Mouse (Mus musculus): ENCODE measurements at regions not wholly inside any gene's neighbourhood (a gene's known extent, or its start where the extent isn't known, plus 50 kb on each side); places are given as distances from the start of the nearest gene placed in this dataset.

- TF ChIP-seq CTCF (IDR thresholded peaks at IDR 0.05; ENCODE audit: control insufficient read depth, insufficient read depth, low read length) = no peak
- no peak for TF ChIP-seq POLR2A (IDR thresholded peaks at IDR 0.05; ENCODE audit: borderline replicate concordance, control insufficient read depth, low read depth, low read length)
- Histone ChIP-seq H3K4me3 (replicated peaks; ENCODE audit: control insufficient read depth, low read depth, low read length) (no peak overlapping the region), H3K27ac (ENCODE audit: control insufficient read depth, insufficient read depth, low read depth, low read length, poor library complexity) (no peak overlapping the region), H3K4me1 (ENCODE audit: control insufficient read depth, insufficient read depth, low read length) (no peaks in the 10 kb centered on the region)
- 77% methylated on average over 4 of the region's 4 CpGs for WGBS
Observed at GRCm38 (mm10) chr9:61749201-61749600, 165.1 kb downstream of the Rplp1 start.

DNA sequence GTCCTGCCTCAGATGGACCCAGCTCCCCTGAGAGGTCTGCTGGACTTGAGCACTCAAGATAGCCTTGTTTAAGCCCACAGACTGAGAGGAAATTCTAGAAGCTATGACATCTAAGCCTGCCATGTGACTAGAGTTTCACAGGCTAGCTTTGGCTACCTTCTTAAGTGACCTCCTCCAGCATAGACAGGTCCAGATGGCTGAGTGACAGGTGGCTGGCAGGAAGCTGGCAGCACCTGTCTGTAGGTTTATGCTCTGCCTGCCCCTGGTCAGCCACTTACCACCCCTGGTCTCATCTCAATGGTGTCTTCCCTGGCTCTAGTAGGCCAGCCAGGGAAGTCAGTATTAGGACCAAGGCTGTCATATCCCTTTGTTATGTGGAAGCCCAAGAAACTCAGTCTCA, 165.9 kb downstream of the Rplp1 start:
- TF ChIP-seq POLR2A (IDR thresholded peaks at IDR 0.05; ENCODE audit: borderline replicate concordance, control insufficient read depth, low read depth, low read length) (no peak), CTCF (IDR thresholded peaks at IDR 0.05; ENCODE audit: control insufficient read depth, insufficient read depth, low read length) (no peak)
- Histone ChIP-seq H3K4me1 (ENCODE audit: control insufficient read depth, insufficient read depth, low read length) (no peaks in the 10 kb centered on the region), H3K27ac (ENCODE audit: control insufficient read depth, insufficient read depth, low read depth, low read length, poor library complexity) (no peak overlapping the region), H3K4me3 (replicated peaks; ENCODE audit: control insufficient read depth, low read depth, low read length) (no peak overlapping the region)

DNA sequence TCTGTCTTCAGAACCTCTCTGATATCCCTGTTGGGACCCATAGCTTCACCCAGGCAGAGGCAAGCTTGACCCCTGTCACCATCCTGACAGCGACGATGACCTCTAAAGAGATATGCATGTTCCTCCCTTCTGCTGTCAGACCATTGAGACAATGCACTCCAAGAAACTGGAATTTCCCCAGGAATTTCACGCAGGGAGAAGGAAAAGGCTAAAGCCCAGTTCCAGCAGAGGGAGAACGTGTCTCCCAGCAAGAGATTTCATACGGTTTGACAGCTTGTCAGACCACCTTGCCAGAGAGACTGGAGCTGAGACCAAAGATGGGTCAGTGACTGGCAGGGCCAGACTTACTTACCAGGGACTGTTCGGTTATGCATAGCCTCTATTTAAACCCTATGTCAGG, 167.9 kb downstream of the Rplp1 start:
- no peak overlapping the region for H3K27ac ChIP-seq (ENCODE audit: control insufficient read depth, insufficient read depth, low read depth, low read length, poor library complexity)
- TF ChIP-seq POLR2A (IDR thresholded peaks at IDR 0.05; ENCODE audit: borderline replicate concordance, control insufficient read depth, low read depth, low read length) = no peak
- TF ChIP-seq CTCF (IDR thresholded peaks at IDR 0.05; ENCODE audit: control insufficient read depth, insufficient read depth, low read length) = no peak
- no peak overlapping the region for H3K4me3 ChIP-seq (replicated peaks; ENCODE audit: control insufficient read depth, low read depth, low read length)
- H3K4me1 ChIP-seq (ENCODE audit: control insufficient read depth, insufficient read depth, low read length) = no peaks in the 10 kb centered on the region
- WGBS = 49% methylated on average over 6 of the region's 6 CpGs

DNA sequence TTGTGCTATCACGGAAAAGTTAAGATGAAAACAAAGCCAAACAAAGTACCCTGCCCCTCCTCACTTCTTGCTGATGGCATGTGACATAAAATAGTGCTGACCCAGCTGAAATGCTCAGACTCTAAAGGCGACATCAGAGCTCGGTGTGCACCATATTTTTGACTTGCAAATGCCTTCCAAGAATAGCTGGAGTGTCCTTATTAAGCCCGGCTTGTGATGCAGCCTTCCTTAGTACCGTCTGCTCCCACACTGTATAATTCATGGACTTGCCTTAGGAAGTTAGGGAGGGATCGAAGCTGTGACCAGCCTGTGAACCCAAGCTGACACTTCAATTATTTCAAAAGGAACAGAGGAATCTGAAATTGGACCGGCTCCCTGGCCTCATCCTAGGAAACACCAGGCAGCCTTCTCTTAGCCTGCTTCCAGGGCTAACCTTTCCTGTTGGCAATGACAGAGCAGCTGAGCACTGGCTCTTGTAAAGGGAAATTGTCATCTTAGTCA, 169.0 kb downstream of the Rplp1 start:
- WGBS = 81% methylated on average over 7 of the region's 7 CpGs
- Histone ChIP-seq H3K4me1 (ENCODE audit: control insufficient read depth, insufficient read depth, low read length) (no peaks in the 10 kb centered on the region), H3K27ac (ENCODE audit: control insufficient read depth, insufficient read depth, low read depth, low read length, poor library complexity) (no peak overlapping the region)

GRCm38 (mm10) chr9:61733540-61733939, 180.8 kb downstream of the Rplp1 start:
- no peak for TF ChIP-seq POLR2A (IDR thresholded peaks at IDR 0.05; ENCODE audit: borderline replicate concordance, control insufficient read depth, low read depth, low read length)
- TF ChIP-seq CTCF (IDR thresholded peaks at IDR 0.05; ENCODE audit: control insufficient read depth, insufficient read depth, low read length) = no peak
- peaks cover 2% of the 10 kb centered on the region; the same call in 1 of the 2 replicates for H3K4me1 ChIP-seq (ENCODE audit: control insufficient read depth, insufficient read depth, low read length)
- H3K27ac ChIP-seq (ENCODE audit: control insufficient read depth, insufficient read depth, low read depth, low read length, poor library complexity) = no peak overlapping the region
- WGBS = 65% methylated on average over 2 of the region's 2 CpGs
- no peak overlapping the region for H3K4me3 ChIP-seq (replicated peaks; ENCODE audit: control insufficient read depth, low read depth, low read length)

More for the DNA sequence above, 169.0 kb downstream of the Rplp1 start:
- no peak for TF ChIP-seq CTCF (IDR thresholded peaks at IDR 0.05; ENCODE audit: control insufficient read depth, insufficient read depth, low read length)
- no peak for TF ChIP-seq POLR2A (IDR thresholded peaks at IDR 0.05; ENCODE audit: borderline replicate concordance, control insufficient read depth, low read depth, low read length)
- H3K4me3 ChIP-seq (replicated peaks; ENCODE audit: control insufficient read depth, low read depth, low read length) = no peak overlapping the region

GRCm38 (mm10) chr9:61732747-61733146, 181.6 kb downstream of the Rplp1 start:
- H3K4me1 ChIP-seq (ENCODE audit: control insufficient read depth, insufficient read depth, low read length) = peaks cover 2% of the 10 kb centered on the region; the same call in 1 of the 2 replicates
- H3K4me3 ChIP-seq (replicated peaks; ENCODE audit: control insufficient read depth, low read depth, low read length) = no peak overlapping the region
- no peak overlapping the region for H3K27ac ChIP-seq (ENCODE audit: control insufficient read depth, insufficient read depth, low read depth, low read length, poor library complexity)
- no peak for TF ChIP-seq POLR2A (IDR thresholded peaks at IDR 0.05; ENCODE audit: borderline replicate concordance, control insufficient read depth, low read depth, low read length)
- WGBS = 82% methylated on average over 4 of the region's 4 CpGs

GRCm38 (mm10) chr9:61728115-61728514, 186.2 kb downstream of the Rplp1 start:
- TF ChIP-seq CTCF (IDR thresholded peaks at IDR 0.05; ENCODE audit: control insufficient read depth, insufficient read depth, low read length) (no peak), POLR2A (IDR thresholded peaks at IDR 0.05; ENCODE audit: borderline replicate concordance, control insufficient read depth, low read depth, low read length) (no peak)
- no peaks in the 10 kb centered on the region for H3K4me1 ChIP-seq (ENCODE audit: control insufficient read depth, insufficient read depth, low read length)
- H3K4me3 ChIP-seq (replicated peaks; ENCODE audit: control insufficient read depth, low read depth, low read length) = no peak overlapping the region
- 73% methylated on average over 4 of the region's 4 CpGs for WGBS
- no peak overlapping the region for H3K27ac ChIP-seq (ENCODE audit: control insufficient read depth, insufficient read depth, low read depth, low read length, poor library complexity)

DNA sequence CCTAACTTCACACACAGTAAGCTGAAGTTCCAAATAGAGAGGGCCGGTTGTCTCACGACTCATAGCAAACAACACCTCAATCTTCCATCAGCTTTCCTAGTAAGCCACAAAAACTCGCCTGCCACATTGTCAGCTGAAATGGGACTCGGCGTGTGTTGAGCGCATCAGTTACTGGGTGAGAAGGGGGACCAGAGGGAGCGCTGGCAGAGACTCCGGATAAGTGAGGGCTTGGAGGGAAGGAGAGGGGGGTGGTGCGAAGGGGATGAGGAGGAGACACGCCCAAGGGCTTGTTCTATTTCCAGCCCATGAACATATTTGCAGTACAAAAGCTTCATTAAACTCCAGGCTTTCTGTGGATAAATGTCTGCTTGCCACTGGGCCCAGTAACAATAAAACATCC, 186.7 kb downstream of the Rplp1 start:
- TF ChIP-seq CTCF (IDR thresholded peaks at IDR 0.05; ENCODE audit: control insufficient read depth, insufficient read depth, low read length) (no peak), POLR2A (IDR thresholded peaks at IDR 0.05; ENCODE audit: borderline replicate concordance, control insufficient read depth, low read depth, low read length) (no peak)
- H3K4me3 ChIP-seq (replicated peaks; ENCODE audit: control insufficient read depth, low read depth, low read length) = no peak overlapping the region
- WGBS = 85% methylated on average over 10 of the region's 10 CpGs

GRCm38 (mm10) chr9:61724070-61724469, 190.3 kb downstream of the Rplp1 start:
- TF ChIP-seq CTCF (IDR thresholded peaks at IDR 0.05; ENCODE audit: control insufficient read depth, insufficient read depth, low read length) (peak; percentile 20; the same call in 1 of the 2 replicates), POLR2A (IDR thresholded peaks at IDR 0.05; ENCODE audit: borderline replicate concordance, control insufficient read depth, low read depth, low read length) (no peak)
- 86% methylated on average over 2 of the region's 2 CpGs for WGBS
- H3K27ac ChIP-seq (ENCODE audit: control insufficient read depth, insufficient read depth, low read depth, low read length, poor library complexity) = no peak overlapping the region

More for the DNA sequence above, 186.7 kb downstream of the Rplp1 start:
- H3K27ac ChIP-seq (ENCODE audit: control insufficient read depth, insufficient read depth, low read depth, low read length, poor library complexity) = no peak overlapping the region
- H3K4me1 ChIP-seq (ENCODE audit: control insufficient read depth, insufficient read depth, low read length) = no peaks in the 10 kb centered on the region

More at GRCm38 (mm10) chr9:61724070-61724469, 190.3 kb downstream of the Rplp1 start:
- Histone ChIP-seq H3K4me3 (replicated peaks; ENCODE audit: control insufficient read depth, low read depth, low read length) (no peak overlapping the region), H3K4me1 (ENCODE audit: control insufficient read depth, insufficient read depth, low read length) (no peaks in the 10 kb centered on the region)
